Mouse (Mus musculus) embryo, embryonic 9.5 days (tissue): ENCODE results near the gene Eprs.

Source experiments
- DNase-seq: peaks from one replicate; pipeline ENCODE4 v3.0.0-alpha.2; 2017; ENCODE audit errors: extremely low spot score

The Eprs gene

GRCm38 (mm10) chr1:185449727-185450126 lies 86.9 kb downstream of the Eprs start:
- no peak for DNase-seq

DNA sequence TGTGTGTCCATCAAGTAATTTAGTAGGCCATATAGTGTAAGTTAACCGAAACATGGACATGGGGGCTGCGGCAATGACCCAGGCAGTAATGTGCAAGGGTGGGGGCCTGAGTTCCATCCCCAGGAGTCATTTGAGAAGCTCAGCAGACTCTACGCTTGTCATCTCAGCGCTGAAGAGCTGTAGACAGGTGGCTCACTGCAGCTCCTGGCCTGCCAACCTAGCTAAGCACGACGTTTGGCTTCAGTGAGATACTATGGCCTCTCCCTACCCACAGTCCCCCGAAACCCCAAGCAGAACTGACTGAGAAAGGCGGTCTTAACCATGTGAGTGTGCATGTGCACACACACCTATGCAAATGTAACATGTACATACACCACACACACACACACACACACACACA lies 88.2 kb downstream of the Eprs start:
- DNase-seq, result no peak

DNA sequence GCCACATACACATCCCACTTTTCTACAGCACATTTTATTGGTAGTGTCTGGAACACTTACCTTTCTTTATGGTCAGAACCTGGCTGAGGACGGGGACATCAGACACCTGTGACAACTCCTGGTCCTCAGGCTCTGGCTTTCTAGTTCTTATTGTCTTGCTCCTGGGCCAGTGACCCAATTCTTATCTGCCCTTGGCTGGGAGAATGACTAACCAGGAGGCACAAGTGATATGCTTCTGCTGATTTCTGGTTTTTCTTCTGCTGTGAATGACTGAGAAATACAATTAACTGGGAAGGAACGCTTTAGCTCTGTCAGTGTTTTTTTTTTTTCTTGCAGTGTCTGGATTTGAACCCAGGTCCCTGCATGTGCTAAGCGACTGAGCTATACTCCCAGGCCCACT lies 88.7 kb downstream of the Eprs start:
- DNase-seq, result no peak

GRCm38 (mm10) chr1:185452461-185452860 lies 89.6 kb downstream of the Eprs start:
- DNase-seq, result no peak

GRCm38 (mm10) chr1:185454144-185454543 lies 91.3 kb downstream of the Eprs start:
- DNase-seq, result no peak

DNA sequence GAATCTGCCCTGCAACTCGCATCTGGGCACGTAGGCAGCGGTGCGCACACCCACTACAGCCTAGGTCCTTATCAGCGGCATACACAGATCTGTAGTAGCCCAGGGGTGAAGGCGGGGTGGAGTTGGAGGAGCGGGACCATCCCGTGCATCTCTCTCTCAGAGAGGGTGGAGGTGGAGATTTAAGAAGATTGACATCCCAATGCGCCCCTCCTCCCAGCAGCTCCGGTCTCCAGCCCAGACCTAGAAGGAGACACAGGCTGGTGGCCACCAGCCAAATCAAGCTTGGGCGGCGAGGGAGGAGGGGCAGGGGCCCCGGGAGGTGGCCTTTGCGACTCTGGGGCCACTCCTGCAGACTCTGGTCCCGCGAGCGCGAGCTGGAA lies 91.7 kb downstream of the Eprs start, which contains the start of gene Slc30a10:
Slc30a10 (plus strand) TSS at position 274 of the 380 bp plus-strand sequence.
- no peak for DNase-seq

GRCm38 (mm10) chr1:185454955-185455701 lies 92.3 kb downstream of the Eprs start:
- DNase-seq, result peak; percentile 62

DNA sequence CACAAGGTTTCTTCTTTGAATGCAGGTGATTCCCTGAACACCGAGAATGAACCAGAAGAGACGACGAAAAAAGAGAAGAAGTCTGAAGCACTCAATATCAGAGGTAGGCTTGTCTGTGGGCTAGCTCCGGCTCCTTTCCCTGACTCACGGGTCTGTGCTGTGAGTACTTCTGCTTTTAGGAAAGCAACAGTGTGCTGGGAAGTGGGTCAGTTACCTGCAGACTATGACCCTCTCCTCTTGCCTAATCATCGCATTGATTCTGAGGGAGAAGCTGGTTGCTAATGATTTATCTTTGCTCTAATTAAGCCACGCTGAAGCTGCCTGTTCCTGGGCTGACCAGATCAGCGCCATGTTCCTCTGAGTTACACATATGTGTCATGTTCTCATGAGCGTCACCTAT lies 93.5 kb downstream of the Eprs start:
- DNase-seq, result no peak

DNA sequence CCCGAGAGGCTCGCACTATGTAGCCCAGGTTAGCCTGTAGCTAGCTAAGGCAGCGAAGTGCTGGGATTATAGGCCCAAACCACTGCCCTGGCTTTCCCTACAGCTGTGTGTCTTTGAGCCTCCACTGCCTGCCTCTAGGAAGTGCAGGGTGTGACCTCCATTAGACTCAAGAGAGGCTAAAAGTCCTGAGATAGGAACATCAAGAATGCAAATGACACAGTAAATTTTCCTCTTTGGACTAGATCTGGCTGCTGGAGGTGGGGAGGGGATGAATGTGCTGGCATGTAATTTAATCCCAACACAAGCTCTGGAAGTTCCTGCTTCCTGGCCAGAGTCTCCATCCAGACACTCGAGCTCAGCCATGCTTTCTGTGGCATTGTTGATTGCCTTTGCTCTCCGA lies 97.3 kb downstream of the Eprs start:
- no peak for DNase-seq

GRCm38 (mm10) chr1:185462889-185463288 lies 100.0 kb downstream of the Eprs start:
- no peak for DNase-seq

GRCm38 (mm10) chr1:185469551-185470021 lies 106.7 kb downstream of the Eprs start:
- no peak for DNase-seq

- peak; percentile 24 for DNase-seq
Measured at GRCm38 (mm10) chr1:185472025-185472720, 109.3 kb downstream of the Eprs start.

DNA sequence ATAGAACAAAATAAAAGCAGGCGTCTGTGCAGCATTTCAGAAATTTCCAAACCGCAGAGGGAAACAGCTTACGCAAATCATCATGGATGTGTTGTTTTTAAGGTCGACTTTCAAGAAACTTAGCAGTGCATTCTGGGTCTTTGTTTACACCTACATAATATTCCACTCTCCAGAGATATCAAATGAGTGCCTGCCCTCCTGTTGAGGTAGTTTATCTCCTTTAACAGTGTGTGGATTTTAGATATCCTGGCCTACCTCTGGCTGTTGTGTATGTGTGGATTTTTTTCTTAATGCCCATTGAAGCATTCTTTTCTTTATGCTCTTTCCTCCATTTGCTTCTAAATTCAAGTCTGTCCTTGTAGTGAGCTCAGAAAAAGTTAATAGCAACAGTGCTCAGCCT lies 109.9 kb downstream of the Eprs start:
- DNase-seq, result no peak

- DNase-seq, result no peak
Measured at GRCm38 (mm10) chr1:185473437-185473836, 110.6 kb downstream of the Eprs start.
